Mouse (Mus musculus) midbrain, embryonic 16.5 days (tissue): ENCODE results near the gene Nsmf. TPM values are rescaled to one million over a fixed set of nuclear protein-coding genes. Genes with fewer than 3 reads are reported as not detected.

Experiments used
- ATAC-seq: fragments of 200-750 bp; cut with Nextera tagmentation; 2 replicates; pipeline ENCODE4 v1.8.0; 2017; ENCODE audit warnings: moderate TSS enrichment
- H3K27ac ChIP-seq: fragments of 300-500 bp; sonication (generic); 2 replicates; pipeline ENCODE4 v1.5.1; 2014; ENCODE audit warnings: mild to moderate bottlenecking, low read length, mixed read lengths
- H3K27me3 ChIP-seq: fragments of 300-500 bp; sonication (generic); 2 replicates; pipeline ENCODE4 v1.6.1; 2014; ENCODE audit warnings: low read depth, low read length, mixed read lengths; ENCODE audit not compliant: control insufficient read depth, insufficient read depth
- H3K36me3 ChIP-seq: fragments of 300-500 bp; sonication (generic); 2 replicates; pipeline ENCODE4 v1.6.1; 2014; ENCODE audit warnings: mild to moderate bottlenecking, low read length, moderate library complexity, mixed read lengths; ENCODE audit not compliant: control insufficient read depth, insufficient read depth
- H3K4me1 ChIP-seq: fragments of 300-500 bp; sonication (generic); 2 replicates; pipeline ENCODE4 v1.6.1; 2014; ENCODE audit warnings: mild to moderate bottlenecking, low read length, mixed read lengths; ENCODE audit not compliant: control insufficient read depth, insufficient read depth
- H3K4me2 ChIP-seq: fragments of 300-500 bp; sonication (generic); 2 replicates; pipeline ENCODE4 v1.6.1; 2014; ENCODE audit warnings: mild to moderate bottlenecking, low read length, mixed read lengths
- H3K4me3 ChIP-seq: fragments of 300-500 bp; sonication (generic); 2 replicates; pipeline ENCODE4 v1.5.1; 2014; ENCODE audit warnings: low read depth, mild to moderate bottlenecking, low read length, moderate library complexity, mixed read lengths
- H3K9ac ChIP-seq: fragments of 300-500 bp; sonication (generic); 2 replicates; pipeline ENCODE4 v1.6.1; 2014; ENCODE audit warnings: low read depth, low read length, mixed read lengths
- H3K9me3 ChIP-seq: fragments of 300-500 bp; sonication (generic); replicated peaks from 2 replicates; pipeline ENCODE4 v1.6.1; 2014; ENCODE audit warnings: mild to moderate bottlenecking, low read length, mixed read lengths; ENCODE audit not compliant: control insufficient read depth, poor library complexity, severe bottlenecking
- WGBS: fragments of 180-500 bp; shearing (Covaris S2); extraction: QIAGEN DNeasy Blood & Tissue Kit; methylation state at CpG from one replicate; pipeline ENCODE4 v1.1.7; 2014; 5-methylcytosine and 5-hydroxymethylcytosine counted together
- polyA plus RNA-seq: library from polyadenylated mRNA; unstranded; fragments of >200 nt; fragmentation: Nextera tagmentation; extraction: Ambion mirVana; gene quantifications from 2 replicates; pipeline ENCODE4 v1.2.1, GENCODE M21; 2015

Nsmf gene
- polyA plus RNA-seq, 1 experiment from 2014 or later = 188 TPM

GRCm38 (mm10) chr2:25053101-25053500 lies 1.1 kb upstream of the Nsmf start:
- Histone ChIP-seq H3K36me3 (peaks cover 8% of the 10 kb centered on the region), H3K9ac (no peak overlapping the region), H3K9me3 (no peaks in the 10 kb centered on the region), H3K27ac (no peak overlapping the region), H3K27me3 (no peaks in the 10 kb centered on the region), H3K4me1 (peaks cover 17% of the 10 kb centered on the region), H3K4me2 (no peak overlapping the region), H3K4me3 (no peak overlapping the region)
- 95% methylated on average over 6 of the region's 6 CpGs for WGBS
- ATAC-seq = no peak

- Histone ChIP-seq H3K4me3 (peak overlapping the region; percentile 91), H3K36me3 (peaks cover 14% of the 10 kb centered on the region), H3K9ac (peak overlapping the region; percentile 96), H3K4me1 (peaks cover 17% of the 10 kb centered on the region), H3K4me2 (peak overlapping the region; percentile 98), H3K27ac (peak overlapping the region; percentile 79), H3K9me3 (no peaks in the 10 kb centered on the region), H3K27me3 (no peaks in the 10 kb centered on the region)
- WGBS = 60% methylated on average over 1 of the region's 2 CpGs
- peak; percentile 55 for ATAC-seq
These were observed 882 bp downstream of the Nsmf start for GRCm38 (mm10) chr2:25055068-25055405.

DNA sequence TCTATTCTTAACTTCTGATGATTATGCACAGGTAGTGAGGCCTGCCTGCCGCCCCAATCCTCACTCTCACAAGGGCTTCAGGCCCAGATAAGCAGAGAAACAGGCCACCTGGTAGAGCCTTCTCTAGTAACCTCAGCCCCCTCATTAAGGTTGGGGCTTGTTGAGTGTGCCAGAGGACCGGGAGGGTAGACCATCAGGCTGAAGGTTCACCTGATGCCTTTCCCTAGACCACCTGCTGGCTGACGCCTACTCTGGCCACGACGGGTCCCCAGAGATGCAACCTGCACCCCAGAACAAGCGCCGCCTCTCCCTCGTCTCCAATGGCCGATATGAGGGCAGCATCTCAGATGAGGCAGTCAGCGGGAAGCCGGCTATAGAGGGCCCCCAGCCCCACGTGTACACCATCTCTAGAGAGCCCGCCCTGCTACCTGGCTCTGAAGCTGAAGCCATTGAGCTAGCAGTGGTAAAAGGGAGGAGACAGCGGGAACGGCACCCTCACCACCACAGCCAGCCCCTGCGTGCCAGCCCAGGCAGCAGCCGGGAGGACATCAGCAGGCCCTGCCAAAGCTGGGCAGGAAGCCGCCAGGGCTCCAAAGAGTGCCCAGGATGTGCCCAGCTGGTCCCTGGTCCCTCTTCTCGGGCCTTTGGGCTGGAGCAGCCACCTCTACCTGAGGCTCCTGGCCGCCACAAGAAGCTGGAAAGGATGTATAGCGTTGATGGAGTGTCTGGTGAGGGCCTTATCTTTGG lies 1.4 kb downstream of the Nsmf start:
- WGBS = 90% methylated on average over 21 of the region's 21 CpGs
- no peak for ATAC-seq

GRCm38 (mm10) chr2:25058926-25059325 lies 4.8 kb downstream of the Nsmf start:
- no peaks in the 10 kb centered on the region for H3K9me3 ChIP-seq
- no peaks in the 10 kb centered on the region for H3K27me3 ChIP-seq
- H3K27ac ChIP-seq = no peak overlapping the region
- ATAC-seq = no peak
- H3K36me3 ChIP-seq = peaks cover 25% of the 10 kb centered on the region
- H3K4me2 ChIP-seq = no peak overlapping the region
- WGBS = 97% methylated on average over 7 of the region's 7 CpGs
- no peak overlapping the region for H3K4me3 ChIP-seq
- H3K9ac ChIP-seq = no peak overlapping the region
- H3K4me1 ChIP-seq = peaks cover 15% of the 10 kb centered on the region

More for the DNA sequence above, 1.4 kb downstream of the Nsmf start:
- Histone ChIP-seq H3K4me3 (peak overlapping the region; percentile 91), H3K9me3 (no peaks in the 10 kb centered on the region), H3K36me3 (peaks cover 17% of the 10 kb centered on the region), H3K27ac (no peak overlapping the region), H3K4me1 (peaks cover 17% of the 10 kb centered on the region), H3K27me3 (no peaks in the 10 kb centered on the region), H3K4me2 (peak overlapping the region; percentile 98), H3K9ac (peak overlapping the region; percentile 96)

- Histone ChIP-seq H3K9ac (no peak overlapping the region), H3K27me3 (no peaks in the 10 kb centered on the region), H3K36me3 (peaks cover 18% of the 10 kb centered on the region; the same call in 1 of the 2 replicates), H3K4me1 (no peaks in the 10 kb centered on the region), H3K9me3 (no peaks in the 10 kb centered on the region), H3K4me2 (no peak overlapping the region), H3K4me3 (no peak overlapping the region), H3K27ac (no peak overlapping the region)
- 89% methylated on average over 5 of the region's 5 CpGs for WGBS
- no peak for ATAC-seq
These were observed 9.4 kb downstream of the Nsmf start for GRCm38 (mm10) chr2:25063523-25063922.

GRCm38 (mm10) chr2:25064285-25064684 lies 10.1 kb downstream of the Nsmf start:
- H3K9me3 ChIP-seq = no peaks in the 10 kb centered on the region
- H3K4me2 ChIP-seq = no peak overlapping the region
- no peak overlapping the region for H3K4me3 ChIP-seq
- H3K27me3 ChIP-seq = no peaks in the 10 kb centered on the region
- no peaks in the 10 kb centered on the region for H3K4me1 ChIP-seq
- H3K27ac ChIP-seq = no peak overlapping the region
- 94% methylated on average over 1 of the region's 1 CpGs for WGBS
- ATAC-seq = no peak
- no peak overlapping the region for H3K9ac ChIP-seq
- H3K36me3 ChIP-seq = peaks cover 14% of the 10 kb centered on the region; the same call in 1 of the 2 replicates

DNA sequence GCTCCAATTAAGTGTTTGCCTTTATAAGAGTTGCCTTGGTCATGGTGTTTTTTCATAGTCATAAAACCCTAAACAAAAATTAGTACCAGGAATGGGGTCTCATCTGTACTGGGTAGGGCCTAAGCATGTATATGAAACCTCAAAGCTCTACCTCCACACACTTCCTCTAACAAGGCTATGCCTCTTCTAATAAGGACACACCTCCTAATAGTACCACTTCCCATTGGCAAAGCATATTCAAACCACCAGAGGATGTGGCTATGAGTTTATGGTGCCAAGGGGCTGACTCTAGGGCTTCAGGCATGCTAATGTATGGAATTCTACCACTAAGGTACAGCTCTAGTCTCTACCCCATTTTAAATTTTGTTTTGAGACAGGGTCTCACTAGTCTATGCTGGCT lies 11.4 kb downstream of the Nsmf start:
- no peak for ATAC-seq
- Histone ChIP-seq H3K4me3 (no peak overlapping the region), H3K9me3 (no peaks in the 10 kb centered on the region), H3K27ac (no peak overlapping the region), H3K4me1 (no peaks in the 10 kb centered on the region), H3K9ac (no peak overlapping the region), H3K4me2 (no peak overlapping the region), H3K36me3 (peaks cover 9% of the 10 kb centered on the region; the same call in 1 of the 2 replicates), H3K27me3 (no peaks in the 10 kb centered on the region)

DNA sequence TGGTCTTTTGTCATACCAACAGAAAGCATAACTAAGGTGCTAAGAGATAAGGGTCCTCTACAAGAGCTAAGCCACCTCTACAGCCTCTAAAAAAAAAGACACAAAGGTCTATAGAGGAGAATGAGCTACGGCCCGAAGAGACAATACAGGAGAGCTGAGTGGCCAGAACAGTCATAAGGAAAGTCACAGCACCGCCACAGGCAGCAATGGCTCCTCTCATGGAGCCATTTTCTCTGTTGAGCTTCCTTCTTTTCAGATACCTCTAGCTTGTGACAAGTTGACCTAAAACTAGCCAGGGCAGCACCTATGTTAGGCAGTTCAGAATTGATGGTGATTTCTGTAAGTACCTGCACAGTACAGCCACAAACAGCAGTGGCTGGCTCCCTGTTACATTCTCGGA lies 12.4 kb downstream of the Nsmf start:
- H3K36me3 ChIP-seq = peaks cover 9% of the 10 kb centered on the region; the same call in 1 of the 2 replicates
- H3K4me2 ChIP-seq = no peak overlapping the region
- ATAC-seq = no peak
- H3K4me3 ChIP-seq = no peak overlapping the region
- WGBS = 83% methylated on average over 4 of the region's 4 CpGs
- no peak overlapping the region for H3K9ac ChIP-seq
- no peaks in the 10 kb centered on the region for H3K9me3 ChIP-seq
- H3K27ac ChIP-seq = no peak overlapping the region
- no peaks in the 10 kb centered on the region for H3K4me1 ChIP-seq
- H3K27me3 ChIP-seq = no peaks in the 10 kb centered on the region

DNA sequence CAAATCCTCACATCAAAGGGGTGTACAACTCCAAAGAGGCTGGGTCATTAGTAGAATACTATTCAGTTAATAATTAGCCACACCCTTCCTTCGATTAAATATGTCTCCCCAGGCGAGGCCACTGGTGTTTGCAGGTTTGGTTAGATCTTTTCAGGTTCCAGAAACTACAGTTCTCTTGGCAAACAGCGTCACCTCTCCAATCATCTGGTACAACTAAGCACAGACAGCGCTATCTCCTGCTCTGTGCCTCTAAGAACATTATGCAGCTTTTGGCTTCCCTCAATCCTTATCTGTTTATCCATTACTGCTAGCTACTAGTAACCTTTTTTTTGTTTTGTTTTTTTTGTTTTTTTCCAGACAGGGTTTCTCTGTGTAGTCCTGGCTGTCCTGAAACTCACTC lies 15.4 kb downstream of the Nsmf start:
- H3K36me3 ChIP-seq = no peaks in the 10 kb centered on the region
- no peak overlapping the region for H3K27ac ChIP-seq
- no peaks in the 10 kb centered on the region for H3K9me3 ChIP-seq
- ATAC-seq = no peak
- H3K9ac ChIP-seq = no peak overlapping the region
- H3K4me1 ChIP-seq = no peaks in the 10 kb centered on the region
- H3K4me3 ChIP-seq = no peak overlapping the region
- WGBS = 76% methylated on average over 4 of the region's 4 CpGs
- no peak overlapping the region for H3K4me2 ChIP-seq
- H3K27me3 ChIP-seq = no peaks in the 10 kb centered on the region
